ENCODE assay signal across 24 mouse cellular contexts in the genomic region with DNA sequence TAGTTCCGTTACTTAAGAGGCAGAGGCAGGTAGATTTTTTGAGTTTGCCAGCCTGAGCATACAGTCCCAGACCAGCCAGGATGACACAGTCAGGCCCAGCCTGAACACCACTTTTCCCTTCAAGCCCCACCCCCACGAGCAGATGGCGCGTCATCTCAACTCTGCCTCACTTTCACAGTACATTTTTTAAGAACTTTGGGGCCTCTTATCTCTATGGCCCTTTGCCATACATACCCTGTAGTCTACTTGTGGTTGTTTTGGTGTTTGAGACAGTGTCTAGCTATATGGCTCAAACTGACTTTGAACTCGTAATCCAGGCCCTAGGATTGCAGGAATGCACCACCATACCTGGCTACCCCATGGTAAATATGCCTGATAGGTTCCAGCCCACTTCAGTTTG. TPM values are rescaled to one million over a fixed set of nuclear protein-coding genes. Genes with fewer than 3 reads are reported as not detected.
DNase-seq lines count a peak whose midpoint lies in the region; ATAC-seq lines count a peak whose summit lies in the region.
"Had no signal": no experiment of that assay in that cellular context is flagged by ENCODE, and none has a peak within 500 bp of the region (broad histone marks: within the 10 kb centered on the region; RNA-seq: fewer than 3 reads in every experiment).

No protein-coding gene starts in this region.

- ATAC-seq in hindbrain, embryonic 12.5 days (ENCODE audit: low FRiP score): no peak
- no peak for ATAC-seq in neural tube, embryonic 13.5 days (ENCODE audit: low read depth)
- ATAC-seq in hindbrain, embryonic 16.5 days: no peak
- ATAC-seq in erythroblast, adult 5-6 weeks (replicated peaks; ENCODE audit: low FRiP score, poor library complexity, severe bottlenecking): no peak
- ATAC-seq: activated CD4-positive, CD25-positive, alpha-beta regulatory T cell, adult 4 months; CD4-positive, CD25-positive, alpha-beta regulatory T cell, adult 4 months; inflammation-experienced regulatory T-cells, adult 6 months had no signal

- H3K36me3 ChIP-seq in hindbrain, embryonic 12.5 days: peaks cover 27% of the 10 kb centered on the region
- H3K36me3 ChIP-seq in hindbrain, embryonic 10.5 days: peaks cover 35% of the 10 kb centered on the region
- peaks cover 32% of the 10 kb centered on the region for H3K36me3 ChIP-seq in neural tube, embryonic 13.5 days
- H3K36me3 ChIP-seq in hindbrain, embryonic 16.5 days (ENCODE audit: control insufficient read depth, insufficient read depth, low read length): peaks cover 18% of the 10 kb centered on the region

- no peak overlapping the region for H3K4me2 ChIP-seq in hindbrain, embryonic 12.5 days (replicated peaks)
- H3K4me2 ChIP-seq in neural tube, embryonic 13.5 days: no peak overlapping the region
- H3K4me2 ChIP-seq in hindbrain, embryonic 16.5 days (ENCODE audit: low read length): no peak overlapping the region
- H3K4me2 ChIP-seq: forebrain, embryonic 12.5 days; liver, embryonic 13.5 days; lung, embryonic 14.5 days; midbrain, embryonic 12.5 days had no signal

- H3K27ac ChIP-seq in hindbrain, embryonic 12.5 days: no peak overlapping the region
- no peak overlapping the region for H3K27ac ChIP-seq in hindbrain, embryonic 10.5 days
- peak overlapping the region; percentile 68 for H3K27ac ChIP-seq in neural tube, embryonic 13.5 days (replicated peaks)
- peak overlapping the region; percentile 25; the same call in 1 of the 2 replicates for H3K27ac ChIP-seq in hindbrain, embryonic 16.5 days (ENCODE audit: low read depth, low read length)
- H3K27ac ChIP-seq: forebrain, embryonic 12.5 days; kidney, postnatal 0 days; stomach, postnatal 0 days had no signal

- DNase-seq in hindbrain, embryonic 10.5 days (ENCODE audit: low spot score): no peak
- no peak for DNase-seq in neural tube, embryonic 10.5 days (ENCODE audit: extremely low spot score, low spot score)
- DNase-seq in ovary, postnatal 36 days (ENCODE audit: low spot score): no peak
- DNase-seq: adrenal gland, adult 8-10 months; cerebellum, adult 18-20 months; cerebellum, postnatal 36 days; kidney, adult 2 months; layer of hippocampus, adult 9-11 months; liver, embryonic 13.5 days; lung, embryonic 14.5 days; right cerebral cortex, adult 18-20 months; thymus, adult 2 months had no signal

- H3K4me1 ChIP-seq in hindbrain, embryonic 12.5 days: peaks cover 22% of the 10 kb centered on the region
- peaks cover 30% of the 10 kb centered on the region for H3K4me1 ChIP-seq in hindbrain, embryonic 10.5 days (replicated peaks)
- peaks cover 32% of the 10 kb centered on the region for H3K4me1 ChIP-seq in neural tube, embryonic 13.5 days (replicated peaks)
- peaks cover 13% of the 10 kb centered on the region for H3K4me1 ChIP-seq in hindbrain, embryonic 16.5 days (ENCODE audit: control insufficient read depth, insufficient read depth, low read depth, low read length)

- H3K4me3 ChIP-seq in hindbrain, embryonic 12.5 days: no peak overlapping the region
- H3K4me3 ChIP-seq in hindbrain, embryonic 10.5 days: no peak overlapping the region
- no peak overlapping the region for H3K4me3 ChIP-seq in neural tube, embryonic 13.5 days
- no peak overlapping the region for H3K4me3 ChIP-seq in hindbrain, embryonic 16.5 days (ENCODE audit: low read length)
- H3K4me3 ChIP-seq: erythroblast, embryonic 14.5 days; forebrain, embryonic 12.5 days; liver, embryonic 13.5 days; midbrain, embryonic 12.5 days had no signal

- WGBS in hindbrain, embryonic 12.5 days: 84% methylated on average over 5 of the region's 5 CpGs
- WGBS in hindbrain, embryonic 10.5 days: 93% methylated on average over 5 of the region's 5 CpGs
- 87% methylated on average over 5 of the region's 5 CpGs for WGBS in neural tube, embryonic 13.5 days
- WGBS in hindbrain, embryonic 16.5 days: 81% methylated on average over 5 of the region's 5 CpGs

- no peaks in the 10 kb centered on the region for H3K9me3 ChIP-seq in hindbrain, embryonic 12.5 days (replicated peaks)
- H3K9me3 ChIP-seq in hindbrain, embryonic 10.5 days: no peaks in the 10 kb centered on the region
- H3K9me3 ChIP-seq in neural tube, embryonic 13.5 days: no peaks in the 10 kb centered on the region
- H3K9me3 ChIP-seq in hindbrain, embryonic 16.5 days (ENCODE audit: control insufficient read depth, low read length): no peaks in the 10 kb centered on the region
- H3K9me3 ChIP-seq: forebrain, embryonic 12.5 days; liver, embryonic 13.5 days; midbrain, embryonic 12.5 days had no signal

- H3K27me3 ChIP-seq in hindbrain, embryonic 12.5 days: peaks cover 7% of the 10 kb centered on the region; the same call in 1 of the 2 replicates
- no peaks in the 10 kb centered on the region; the same call in 1 of the 2 replicates for H3K27me3 ChIP-seq in hindbrain, embryonic 10.5 days (ENCODE audit: insufficient read depth, poor library complexity, severe bottlenecking)
- peaks cover 6% of the 10 kb centered on the region; the same call in 1 of the 2 replicates for H3K27me3 ChIP-seq in neural tube, embryonic 13.5 days
- H3K27me3 ChIP-seq in hindbrain, embryonic 16.5 days (replicated peaks; ENCODE audit: control insufficient read depth, insufficient read depth, low read length): no peaks in the 10 kb centered on the region
- H3K27me3 ChIP-seq: forebrain, embryonic 12.5 days had no signal

- H3K9ac ChIP-seq in hindbrain, embryonic 12.5 days: 0 out of 2 replicates have a peak overlapping the region, but pooled peaks have one; percentile 29
- H3K9ac ChIP-seq in neural tube, embryonic 13.5 days: 0 out of 2 replicates have a peak overlapping the region, but pooled peaks have one; percentile 57
- no peak overlapping the region for H3K9ac ChIP-seq in hindbrain, embryonic 16.5 days (ENCODE audit: low read depth, low read length)
- H3K9ac ChIP-seq: forebrain, embryonic 12.5 days; liver, embryonic 13.5 days; lung, embryonic 14.5 days; midbrain, embryonic 12.5 days had no signal

RNA-seq across cellular contexts. Expression of a gene that starts 8.1 kb away (rescaled TPM):
- polyA plus RNA-seq in hindbrain, embryonic 12.5 days (2016; fragmentation: Nextera tagmentation; extraction: Ambion mirVana): 307 and 311 TPM in 2 replicates
- 219 and 260 TPM in 2 replicates for polyA plus RNA-seq in hindbrain, embryonic 10.5 days (2016; fragmentation: Nextera tagmentation; extraction: Ambion mirVana)
- 304 and 317 TPM in 2 replicates for polyA plus RNA-seq in neural tube, embryonic 13.5 days (2015; fragmentation: Nextera tagmentation; extraction: Ambion mirVana)
- 290 and 293 TPM in 2 replicates for polyA plus RNA-seq in hindbrain, embryonic 16.5 days (2015; fragmentation: Nextera tagmentation; extraction: Ambion mirVana)
- total RNA-seq in erythroblast, adult 5-6 weeks (2015; ENCODE audit: low replicate concordance): 31.8 and 31.9 TPM in 2 replicates
- 25.8 and 50.7 TPM in 2 replicates for total RNA-seq in erythroblast, adult 5-6 weeks (2017; ENCODE audit: low replicate concordance)

RNA-seq across cellular contexts. Expression of a gene that starts 9.0 kb away (rescaled TPM):
- polyA plus RNA-seq in hindbrain, embryonic 12.5 days (2016; fragmentation: Nextera tagmentation; extraction: Ambion mirVana): 101 and 109 TPM in 2 replicates
- 95.9 and 119 TPM in 2 replicates for polyA plus RNA-seq in hindbrain, embryonic 10.5 days (2016; fragmentation: Nextera tagmentation; extraction: Ambion mirVana)
- 109 and 112 TPM in 2 replicates for polyA plus RNA-seq in neural tube, embryonic 13.5 days (2015; fragmentation: Nextera tagmentation; extraction: Ambion mirVana)
- polyA plus RNA-seq in hindbrain, embryonic 16.5 days (2015; fragmentation: Nextera tagmentation; extraction: Ambion mirVana): 99.1 and 103 TPM in 2 replicates
- 10.2 and 18.2 TPM in 2 replicates for total RNA-seq in erythroblast, adult 5-6 weeks (2015; ENCODE audit: low replicate concordance)
- 7.3 and 11.2 TPM in 2 replicates for total RNA-seq in erythroblast, adult 5-6 weeks (2017; ENCODE audit: low replicate concordance)

RNA-seq across cellular contexts. Expression of a gene that starts 53.4 kb away (rescaled TPM):
- 29.1 and 29.2 TPM in 2 replicates for polyA plus RNA-seq in hindbrain, embryonic 12.5 days (2016; fragmentation: Nextera tagmentation; extraction: Ambion mirVana)
- polyA plus RNA-seq in hindbrain, embryonic 10.5 days (2016; fragmentation: Nextera tagmentation; extraction: Ambion mirVana): 22.7 and 27.3 TPM in 2 replicates
- 46.0 and 53.2 TPM in 2 replicates for polyA plus RNA-seq in neural tube, embryonic 13.5 days (2015; fragmentation: Nextera tagmentation; extraction: Ambion mirVana)
- polyA plus RNA-seq in hindbrain, embryonic 16.5 days (2015; fragmentation: Nextera tagmentation; extraction: Ambion mirVana): 72.6 and 85.0 TPM in 2 replicates
- total RNA-seq in erythroblast, adult 5-6 weeks (2015; ENCODE audit: low replicate concordance): 1.5 and 1.9 TPM in 2 replicates
- 4.3 and 4.5 TPM in 2 replicates for total RNA-seq in erythroblast, adult 5-6 weeks (2017; ENCODE audit: low replicate concordance)

Comparison
In these comparisons a context has a peak if more than half of its experiments do, and no peak if none do; other contexts are left out.
1. H3K27ac ChIP-seq: peak in neural tube, embryonic 13.5 days (single experiment) and hindbrain, embryonic 16.5 days (single experiment); none in hindbrain, embryonic 12.5 days (single experiment) and hindbrain, embryonic 10.5 days (single experiment).